Mouse (Mus musculus): ENCODE measurements around the gene Hhatl.

Hhatl gene

GRCm38 (mm10) chr9:121807546-121807945 is 15.2 kb upstream of the Hhatl start:
- DNase-seq (ENCODE audit: low spot score in 2 of 2), result no peak

- no peak for DNase-seq (ENCODE audit: low spot score in 2 of 2)
These were observed 10.4 kb upstream of the Hhatl start for GRCm38 (mm10) chr9:121802747-121803146.

- no peak for DNase-seq (ENCODE audit: low spot score in 2 of 2)
These were observed 6.7 kb upstream of the Hhatl start for GRCm38 (mm10) chr9:121798887-121799520.

- no peak for DNase-seq (ENCODE audit: low spot score in 2 of 2)
These were observed 5.4 kb upstream of the Hhatl start for GRCm38 (mm10) chr9:121797722-121798121.

GRCm38 (mm10) chr9:121794972-121795539 is 2.7 kb upstream of the Hhatl start:
- no peak for DNase-seq (ENCODE audit: low spot score in 2 of 2)

- DNase-seq (ENCODE audit: low spot score in 2 of 2), result peak; percentile 15 to 62
These were observed 1.1 kb downstream of the Hhatl start for GRCm38 (mm10) chr9:121791206-121791605.

DNA sequence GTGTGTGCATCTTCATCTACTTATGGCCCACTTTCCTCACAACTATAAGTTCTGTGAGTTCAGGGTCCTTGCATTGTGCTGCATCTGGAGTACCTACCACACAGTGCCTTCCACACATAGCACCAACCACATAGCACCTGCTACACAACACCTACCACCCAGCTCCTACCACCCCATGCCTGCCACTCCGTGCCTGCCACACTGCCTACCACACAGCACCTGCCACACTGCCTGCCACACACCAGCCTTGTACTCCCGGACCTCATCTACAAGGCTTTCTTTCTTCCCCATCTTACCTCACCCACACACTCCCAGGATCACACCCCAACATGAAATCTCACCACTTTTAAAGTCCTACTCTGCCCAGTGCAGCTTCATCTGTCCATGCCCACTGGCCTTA is 5.9 kb downstream of the Hhatl start:
- DNase-seq (ENCODE audit: low spot score in 2 of 2), result no peak

GRCm38 (mm10) chr9:121785261-121785660 is 7.0 kb downstream of the Hhatl start:
- no peak for DNase-seq (ENCODE audit: low spot score in 2 of 2)

GRCm38 (mm10) chr9:121784801-121785200 is 7.5 kb downstream of the Hhatl start:
- no peak for DNase-seq (ENCODE audit: low spot score in 2 of 2)

DNA sequence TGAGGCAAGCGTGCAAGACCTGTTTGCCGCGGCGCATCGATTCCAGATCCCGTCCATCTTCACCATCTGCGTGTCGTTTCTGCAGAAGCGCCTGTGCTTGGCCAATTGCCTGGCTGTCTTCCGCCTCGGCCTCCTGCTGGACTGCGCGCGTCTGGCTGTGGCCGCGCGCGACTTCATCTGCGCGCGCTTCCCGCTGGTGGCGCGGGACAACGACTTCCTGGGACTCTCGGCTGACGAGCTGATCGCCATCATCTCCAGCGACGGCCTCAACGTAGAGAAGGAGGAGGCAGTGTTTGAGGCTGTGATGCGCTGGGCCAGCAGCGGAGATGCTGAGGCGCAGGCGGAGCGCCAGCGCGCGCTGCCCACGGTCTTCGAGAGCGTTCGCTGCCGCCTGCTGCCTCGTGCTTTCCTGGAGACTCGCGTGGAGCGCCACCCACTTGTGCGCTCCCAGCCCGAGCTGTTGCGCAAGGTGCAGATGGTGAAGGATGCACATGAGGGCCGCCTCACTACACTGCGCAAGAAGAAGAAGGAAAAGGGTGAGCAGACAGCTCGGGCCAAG is 14.2 kb downstream of the Hhatl start:
- no peak for DNase-seq (ENCODE audit: low spot score in 2 of 2)

DNA sequence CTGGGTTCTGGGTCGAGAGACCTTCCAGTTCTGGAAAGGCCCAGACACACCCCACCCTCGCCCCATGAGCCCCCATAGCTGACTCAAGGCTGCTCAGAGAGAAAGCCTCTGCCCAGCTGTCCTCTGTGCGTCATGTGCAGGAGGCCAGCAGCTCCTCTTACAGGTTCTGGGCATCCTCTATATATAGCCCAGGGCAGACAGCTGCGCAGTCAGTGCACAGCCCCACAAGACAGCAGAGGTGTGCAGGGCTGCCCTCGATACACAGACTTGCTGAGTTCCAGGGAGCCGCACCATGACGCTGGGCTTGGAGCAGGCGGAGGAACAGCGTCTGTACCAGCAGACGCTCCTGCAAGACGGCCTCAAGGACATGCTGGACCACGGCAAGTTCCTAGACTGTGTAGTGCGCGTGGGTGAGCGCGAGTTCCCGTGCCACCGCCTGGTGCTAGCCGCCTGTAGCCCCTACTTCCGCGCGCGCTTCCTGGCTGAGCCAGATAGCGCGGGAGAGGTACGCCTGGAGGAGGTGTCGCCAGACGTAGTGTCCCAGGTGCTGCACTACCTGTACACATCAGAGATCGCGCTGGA is 14.7 kb downstream of the Hhatl start, which contains the start of gene Klhl40:
Gene Klhl40, plus strand, starts transcription at position 124 of the 582 bp plus-strand sequence.
- DNase-seq (ENCODE audit: low spot score in 2 of 2), result no peak

DNA sequence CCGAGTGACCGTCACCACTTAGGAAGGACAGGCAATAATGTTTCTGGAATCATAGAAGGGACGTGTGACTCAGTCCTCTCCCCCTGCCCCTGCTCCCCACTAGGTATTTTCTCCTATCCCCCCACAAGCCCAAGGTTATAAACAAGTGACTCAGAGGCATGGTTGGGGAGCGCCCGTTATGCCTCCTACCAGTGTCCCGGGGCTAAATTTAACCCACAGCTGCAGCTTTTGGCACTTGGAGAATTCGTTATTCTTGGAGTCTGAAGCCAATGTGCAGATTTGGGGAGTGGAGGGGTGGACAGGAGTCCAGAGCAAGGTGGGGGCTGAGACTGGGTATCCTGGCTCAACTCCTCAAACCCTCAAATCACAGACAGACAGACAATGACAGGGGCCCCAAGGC is 15.8 kb downstream of the Hhatl start:
- no peak for DNase-seq (ENCODE audit: low spot score in 2 of 2)

- no peak for DNase-seq (ENCODE audit: low spot score in 2 of 2)
These were observed 16.4 kb downstream of the Hhatl start for GRCm38 (mm10) chr9:121775951-121776350.

DNA sequence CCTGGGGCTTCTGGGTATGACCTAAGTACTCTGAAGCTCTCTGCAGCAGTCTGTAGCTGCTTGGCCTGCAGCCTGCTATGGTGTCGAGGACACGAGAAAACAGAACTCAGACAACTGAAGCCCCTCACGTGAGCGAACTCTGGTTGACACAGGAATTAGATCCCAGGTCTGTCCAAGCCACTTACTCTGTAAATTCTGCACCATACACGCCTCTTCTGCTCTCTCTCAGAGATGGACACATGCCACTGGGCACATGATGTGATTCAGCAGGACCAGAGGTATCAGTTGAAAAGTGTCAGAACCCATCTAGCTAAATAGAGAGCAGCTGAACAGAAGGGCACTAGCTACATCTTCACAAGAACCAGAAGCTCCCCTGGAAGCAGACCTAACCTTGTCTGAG is 19.9 kb downstream of the Hhatl start:
- no peak for DNase-seq (ENCODE audit: low spot score in 2 of 2)

DNA sequence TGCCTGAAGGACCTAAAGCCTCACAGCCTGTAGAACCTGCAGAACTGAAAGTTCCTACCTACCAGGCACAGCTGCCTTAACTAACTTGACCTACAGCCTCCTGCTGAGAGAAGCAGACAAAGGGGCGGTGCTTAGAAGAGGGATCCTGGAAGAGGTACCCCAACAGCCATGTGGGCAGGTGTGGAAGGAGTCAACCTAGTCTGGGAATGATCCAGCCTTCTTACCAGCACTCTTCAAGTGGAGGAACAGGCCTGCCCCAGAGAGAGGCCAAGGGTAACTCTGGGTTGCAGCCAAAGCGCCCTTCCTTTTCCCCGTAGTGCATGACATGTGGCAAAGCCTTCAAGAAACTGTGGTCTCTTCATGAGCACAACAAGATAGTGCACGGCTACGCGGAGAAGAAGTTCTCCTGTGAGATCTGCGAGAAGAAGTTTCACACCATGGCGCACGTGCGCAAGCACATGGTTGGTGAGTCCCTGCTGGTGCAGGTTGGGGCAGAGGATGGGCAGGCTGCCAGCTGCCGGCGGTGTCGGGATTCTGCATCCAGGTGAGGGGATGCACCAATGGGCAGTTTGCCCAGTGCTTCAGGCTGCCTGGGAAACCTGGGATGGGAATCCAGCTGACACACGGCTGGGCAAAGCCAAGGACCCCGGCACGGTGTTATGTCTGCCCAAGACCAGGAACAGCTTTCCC is 27.0 kb downstream of the Hhatl start:
- DNase-seq (ENCODE audit: low spot score in 2 of 2), result no peak

GRCm38 (mm10) chr9:121763716-121764115 is 28.6 kb downstream of the Hhatl start:
- DNase-seq (ENCODE audit: low spot score in 2 of 2), result no peak

GRCm38 (mm10) chr9:121762761-121763160 is 29.5 kb downstream of the Hhatl start:
- DNase-seq (ENCODE audit: low spot score in 2 of 2), result no peak

DNA sequence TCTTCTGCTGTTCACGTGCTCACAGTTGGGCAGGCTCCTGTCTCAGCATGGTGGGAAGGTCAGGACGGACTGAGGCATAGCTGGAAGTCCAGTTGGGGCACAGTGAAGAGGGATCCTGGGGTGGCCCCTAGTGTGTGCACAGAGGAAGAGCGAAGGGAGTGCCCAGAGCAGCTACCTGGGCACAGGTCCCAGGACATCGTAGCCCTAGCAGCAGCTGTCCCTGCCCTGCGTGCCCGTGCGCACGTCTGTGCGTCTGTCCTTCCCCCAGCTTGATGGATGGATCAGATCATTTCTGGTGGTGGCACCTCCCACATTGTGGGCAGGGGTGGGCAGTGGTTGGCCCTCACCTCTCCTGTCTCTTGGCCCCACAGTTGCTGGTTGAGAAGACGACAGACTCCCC is 30.1 kb downstream of the Hhatl start:
- DNase-seq (ENCODE audit: low spot score in 2 of 2), result no peak

- no peak for DNase-seq (ENCODE audit: low spot score in 2 of 2)
These were observed 30.5 kb downstream of the Hhatl start for GRCm38 (mm10) chr9:121761787-121762186.

- no peak for DNase-seq (ENCODE audit: low spot score in 2 of 2)
These were observed 31.1 kb downstream of the Hhatl start for GRCm38 (mm10) chr9:121761091-121761665.

- DNase-seq (ENCODE audit: low spot score in 2 of 2), result no peak
These were observed 31.8 kb downstream of the Hhatl start for GRCm38 (mm10) chr9:121760271-121761090.

Data from spleen, postnatal 10 days (tissue).